Mouse (Mus musculus) lung, adult 2 months (tissue): ENCODE results near the gene Zfp446. TPM values are rescaled to one million over a fixed set of nuclear protein-coding genes. Genes with fewer than 3 reads are reported as not detected.

ENCODE experiments used
- DNase-seq: peaks from one replicate; pipeline ENCODE4 v3.0.0; 2022
- H3K4me1 ChIP-seq: fragments of 200-500 bp; 2 replicates; pipeline ENCODE4 v1.6.1; 2011; ENCODE audit warnings: low read length; ENCODE audit not compliant: control insufficient read depth, insufficient read depth
- H3K4me3 ChIP-seq: fragments of 200-500 bp; replicated peaks from 2 replicates; pipeline ENCODE3; 2011; ENCODE audit warnings: low read depth, mild to moderate bottlenecking, control low read depth, low read length; ENCODE audit errors: extremely low read depth
- CTCF ChIP-seq: fragments of 200-500 bp; IDR thresholded peaks from 2 replicates; pipeline ENCODE4 v1.5.1; 2011; ENCODE audit warnings: mild to moderate bottlenecking, low read length, control low read depth; ENCODE audit not compliant: insufficient read depth
- POLR2A ChIP-seq: fragments of 200-500 bp; IDR thresholded peaks from 2 replicates; pipeline ENCODE4 v1.6.1; 2011; ENCODE audit warnings: low read depth, mild to moderate bottlenecking, control low read depth, low read length, borderline replicate concordance; ENCODE audit errors: extremely low read depth
- WGBS: fragments of 180-500 bp; shearing (Covaris S2); methylation state at CpG from one replicate; pipeline ENCODE4 v1.1.7; 2018; 5-methylcytosine and 5-hydroxymethylcytosine counted together
- polyA plus RNA-seq: library from polyadenylated mRNA; depleted of rRNA; stranded (reverse); fragments of >200 nt; gene quantifications from 2 replicates; pipeline ENCODE4 v1.2.3, GENCODE M21; 2012; rRNA removed

Zfp446 gene
- polyA plus RNA-seq, 1 experiment, result 7.4 TPM

GRCm38 (mm10) chr7:13033451-13034147, 56.0 kb downstream of the Zfp446 start:
- H3K4me3 ChIP-seq, result peak overlapping the region; percentile 89

GRCm38 (mm10) chr7:13034148-13034977, 56.7 kb downstream of the Zfp446 start, which contains the start of gene Chmp2a:
TSS of gene Chmp2a (minus strand) at chr7:13034807.
- TF ChIP-seq POLR2A, result peak; percentile 87
- TF ChIP-seq CTCF, result no peak
- Histone ChIP-seq H3K4me1 (peaks cover 10% of the 10 kb centered on the region), H3K4me3 (peak within 1 kb of the TSS; percentile 89)
- peak; percentile 97 for DNase-seq
- under 1% methylated on average over 45 of the region's 45 CpGs for WGBS

More at GRCm38 (mm10) chr7:13033451-13034147, 56.0 kb downstream of the Zfp446 start:
- peaks cover 7% of the 10 kb centered on the region for H3K4me1 ChIP-seq
- 35% methylated on average over 13 of the region's 13 CpGs for WGBS
- TF ChIP-seq CTCF, result no peak
- no peak for TF ChIP-seq POLR2A
- DNase-seq, result no peak

Other genes with a start within 250 kb of the Zfp446 start
- gene Vmn2r56, start 242.8 kb upstream of the Zfp446 start, polyA plus RNA-seq, result not detected in 2 replicates
- 1.4 and 3.1 TPM in 2 replicates for gene Zscan18, start 174.2 kb upstream of the Zfp446 start, polyA plus RNA-seq
- gene Zfp329, start 159.0 kb upstream of the Zfp446 start, polyA plus RNA-seq, result 0.91 and 2.1 TPM in 2 replicates
- gene Zfp110, start 143.1 kb upstream of the Zfp446 start, polyA plus RNA-seq, result 8.9 and 12.1 TPM in 2 replicates
- 0.74 and 1.2 TPM in 2 replicates for gene Zfp128, start 96.7 kb upstream of the Zfp446 start, polyA plus RNA-seq
- gene Zscan22, start 80.0 kb upstream of the Zfp446 start, polyA plus RNA-seq, result 8.4 and 8.5 TPM in 2 replicates
- gene Rps5, start 55.6 kb upstream of the Zfp446 start, polyA plus RNA-seq, result 1,316 and 1,420 TPM in 2 replicates
- 2.3 and 7.0 TPM in 2 replicates for gene Rnf225, start 50.4 kb upstream of the Zfp446 start, polyA plus RNA-seq
- 6.1 and 6.8 TPM in 2 replicates for gene Zfp324, start 12.0 kb upstream of the Zfp446 start, polyA plus RNA-seq
- gene Slc27a5, start 20.3 kb downstream of the Zfp446 start, polyA plus RNA-seq, result 0.20 and 0.75 TPM in 2 replicates
- gene Trim28, start 21.3 kb downstream of the Zfp446 start, polyA plus RNA-seq, result 170 and 214 TPM in 2 replicates
- gene Zbtb45, start 32.2 kb downstream of the Zfp446 start, polyA plus RNA-seq, result 23.5 and 30.7 TPM in 2 replicates
- gene Chmp2a, start 57.0 kb downstream of the Zfp446 start, polyA plus RNA-seq, result 68.5 and 93.5 TPM in 2 replicates
- 82.5 and 143 TPM in 2 replicates for gene Ube2m, start 60.4 kb downstream of the Zfp446 start, polyA plus RNA-seq
- 2.3 and 2.5 TPM in 2 replicates for gene Mzf1, start 76.9 kb downstream of the Zfp446 start, polyA plus RNA-seq
- not detected in 2 replicates for gene Vmn1r85, start 117.3 kb downstream of the Zfp446 start, polyA plus RNA-seq
- gene Vmn1r86, start 142.1 kb downstream of the Zfp446 start, polyA plus RNA-seq, result not detected in 2 replicates
- not detected in 2 replicates for gene Vmn1r87, start 162.3 kb downstream of the Zfp446 start, polyA plus RNA-seq
- gene Vmn1r88, start 181.7 kb downstream of the Zfp446 start, polyA plus RNA-seq, result not detected in 2 replicates
- not detected in 2 replicates for gene Vmn1r89, start 235.2 kb downstream of the Zfp446 start, polyA plus RNA-seq